Mouse (Mus musculus): ENCODE results near the gene Aars2. TPM values are rescaled to one million over a fixed set of nuclear protein-coding genes. Genes with fewer than 3 reads are reported as not detected.
A peak's percentile ranks its signal among the peaks of the same experiment; 100 is the strongest.

Gene Aars2
- polyA plus RNA-seq, 1 experiment from 2014 or later, result 14.8 TPM

- H3K27me3 ChIP-seq (ENCODE audit: control insufficient read depth, insufficient read depth, low read length), result no peaks in the 10 kb centered on the region
- ATAC-seq (ENCODE audit: insufficient number of reproducible peaks, insufficient read depth, low FRiP score, low read depth), result no peak
- H3K9me3 ChIP-seq (ENCODE audit: control insufficient read depth, low read depth, low read length), result no peaks in the 10 kb centered on the region
- H3K4me1 ChIP-seq (ENCODE audit: control insufficient read depth, insufficient read depth, low read length), result peaks cover 8% of the 10 kb centered on the region; the same call in 1 of the 2 replicates
- no peak overlapping the region for H3K4me3 ChIP-seq (ENCODE audit: low read depth, low read length)
- no peaks in the 10 kb centered on the region for H3K36me3 ChIP-seq (ENCODE audit: control insufficient read depth, insufficient read depth, low read length)
- H3K4me2 ChIP-seq (replicated peaks; ENCODE audit: low read depth, low read length), result no peak overlapping the region
- no peak overlapping the region for H3K9ac ChIP-seq (replicated peaks; ENCODE audit: low read depth, low read length)
- H3K27ac ChIP-seq (ENCODE audit: low read length), result no peak overlapping the region
- 70% methylated on average over 3 of the region's 3 CpGs for WGBS
Observed at GRCm38 (mm10) chr17:45553065-45553464, 46.4 kb downstream of the Aars2 start.

DNA sequence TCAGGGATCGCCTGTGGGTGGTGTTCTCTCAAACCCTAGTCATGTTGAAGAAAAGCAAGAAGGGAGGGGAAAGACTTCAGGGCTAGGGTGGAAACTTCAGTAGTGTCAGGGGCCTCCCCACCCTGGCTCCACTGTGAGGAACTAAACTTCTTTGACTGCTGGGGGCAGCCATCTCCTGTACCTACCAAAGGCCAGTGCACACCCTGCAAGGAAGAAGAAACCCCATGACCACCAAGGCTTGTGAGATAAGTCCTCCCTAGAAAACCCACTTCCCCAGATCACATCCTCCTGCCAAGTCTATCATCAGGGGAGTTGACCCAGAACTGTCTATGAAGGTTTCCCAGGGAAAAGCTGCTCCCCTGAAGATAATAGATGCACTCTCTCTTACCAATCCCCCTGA is 47.8 kb downstream of the Aars2 start:
- no peak for ATAC-seq (ENCODE audit: insufficient number of reproducible peaks, insufficient read depth, low FRiP score, low read depth)
- H3K27ac ChIP-seq (ENCODE audit: low read length), result no peak overlapping the region
- H3K27me3 ChIP-seq (ENCODE audit: control insufficient read depth, insufficient read depth, low read length), result no peaks in the 10 kb centered on the region
- H3K9me3 ChIP-seq (ENCODE audit: control insufficient read depth, low read depth, low read length), result no peaks in the 10 kb centered on the region
- no peak overlapping the region for H3K4me2 ChIP-seq (replicated peaks; ENCODE audit: low read depth, low read length)
- H3K4me1 ChIP-seq (ENCODE audit: control insufficient read depth, insufficient read depth, low read length), result peaks cover 8% of the 10 kb centered on the region; the same call in 1 of the 2 replicates
- 32% methylated on average over 1 of the region's 1 CpGs for WGBS
- no peak overlapping the region for H3K9ac ChIP-seq (replicated peaks; ENCODE audit: low read depth, low read length)
- H3K4me3 ChIP-seq (ENCODE audit: low read depth, low read length), result no peak overlapping the region
- H3K36me3 ChIP-seq (ENCODE audit: control insufficient read depth, insufficient read depth, low read length), result no peaks in the 10 kb centered on the region

- under 1% methylated on average over 45 of the region's 45 CpGs for WGBS
- peak within 1 kb of the TSS; percentile 97 for H3K4me2 ChIP-seq (replicated peaks; ENCODE audit: low read depth, low read length)
Observed at GRCm38 (mm10) chr17:45555452-45556106, 48.9 kb downstream of the Aars2 start, which contains the start of gene Nfkbie. Nfkbie (plus strand) TSS chr17:45555703.

GRCm38 (mm10) chr17:45556107-45556489 is 49.5 kb downstream of the Aars2 start:
- Histone ChIP-seq H3K4me2 (replicated peaks; ENCODE audit: low read depth, low read length) (peak overlapping the region; percentile 97), H3K9ac (replicated peaks; ENCODE audit: low read depth, low read length) (peak overlapping the region; percentile 39), H3K36me3 (ENCODE audit: control insufficient read depth, insufficient read depth, low read length) (no peaks in the 10 kb centered on the region), H3K4me1 (ENCODE audit: control insufficient read depth, insufficient read depth, low read length) (peaks cover 4% of the 10 kb centered on the region; the same call in 1 of the 2 replicates), H3K27ac (ENCODE audit: low read length) (no peak overlapping the region), H3K9me3 (ENCODE audit: control insufficient read depth, low read depth, low read length) (no peaks in the 10 kb centered on the region), H3K27me3 (ENCODE audit: control insufficient read depth, insufficient read depth, low read length) (no peaks in the 10 kb centered on the region), H3K4me3 (ENCODE audit: low read depth, low read length) (peak overlapping the region; percentile 57)
- ATAC-seq (ENCODE audit: insufficient number of reproducible peaks, insufficient read depth, low FRiP score, low read depth), result no peak
- WGBS, result 2% methylated on average over 14 of the region's 14 CpGs

More at GRCm38 (mm10) chr17:45555452-45556106, 48.9 kb downstream of the Aars2 start, which contains the start of gene Nfkbie:
- peak; percentile 82 for ATAC-seq (ENCODE audit: insufficient number of reproducible peaks, insufficient read depth, low FRiP score, low read depth)
- H3K4me1 ChIP-seq (ENCODE audit: control insufficient read depth, insufficient read depth, low read length), result peaks cover 4% of the 10 kb centered on the region; the same call in 1 of the 2 replicates
- H3K4me3 ChIP-seq (ENCODE audit: low read depth, low read length), result peak within 1 kb of the TSS; percentile 57
- H3K27ac ChIP-seq (ENCODE audit: low read length), result no peak within 1 kb of the TSS
- H3K27me3 ChIP-seq (ENCODE audit: control insufficient read depth, insufficient read depth, low read length), result no peaks in the 10 kb centered on the region
- H3K9ac ChIP-seq (replicated peaks; ENCODE audit: low read depth, low read length), result peak within 1 kb of the TSS; percentile 39
- H3K9me3 ChIP-seq (ENCODE audit: control insufficient read depth, low read depth, low read length), result no peaks in the 10 kb centered on the region
- no peaks in the 10 kb centered on the region for H3K36me3 ChIP-seq (ENCODE audit: control insufficient read depth, insufficient read depth, low read length)

GRCm38 (mm10) chr17:45556514-45557245 is 50.0 kb downstream of the Aars2 start:
- H3K27me3 ChIP-seq (ENCODE audit: control insufficient read depth, insufficient read depth, low read length), result no peaks in the 10 kb centered on the region
- H3K4me3 ChIP-seq (ENCODE audit: low read depth, low read length), result peak overlapping the region; percentile 57; the same call in 1 of the 2 replicates
- no peak for ATAC-seq (ENCODE audit: insufficient number of reproducible peaks, insufficient read depth, low FRiP score, low read depth)
- peak overlapping the region; percentile 97 for H3K4me2 ChIP-seq (replicated peaks; ENCODE audit: low read depth, low read length)
- H3K27ac ChIP-seq (ENCODE audit: low read length), result no peak overlapping the region
- peaks cover 4% of the 10 kb centered on the region; the same call in 1 of the 2 replicates for H3K4me1 ChIP-seq (ENCODE audit: control insufficient read depth, insufficient read depth, low read length)
- WGBS, result 63% methylated on average over 3 of the region's 3 CpGs
- no peaks in the 10 kb centered on the region for H3K9me3 ChIP-seq (ENCODE audit: control insufficient read depth, low read depth, low read length)
- H3K9ac ChIP-seq (replicated peaks; ENCODE audit: low read depth, low read length), result no peak overlapping the region; the same call in 1 of the 2 replicates
- H3K36me3 ChIP-seq (ENCODE audit: control insufficient read depth, insufficient read depth, low read length), result no peaks in the 10 kb centered on the region

DNA sequence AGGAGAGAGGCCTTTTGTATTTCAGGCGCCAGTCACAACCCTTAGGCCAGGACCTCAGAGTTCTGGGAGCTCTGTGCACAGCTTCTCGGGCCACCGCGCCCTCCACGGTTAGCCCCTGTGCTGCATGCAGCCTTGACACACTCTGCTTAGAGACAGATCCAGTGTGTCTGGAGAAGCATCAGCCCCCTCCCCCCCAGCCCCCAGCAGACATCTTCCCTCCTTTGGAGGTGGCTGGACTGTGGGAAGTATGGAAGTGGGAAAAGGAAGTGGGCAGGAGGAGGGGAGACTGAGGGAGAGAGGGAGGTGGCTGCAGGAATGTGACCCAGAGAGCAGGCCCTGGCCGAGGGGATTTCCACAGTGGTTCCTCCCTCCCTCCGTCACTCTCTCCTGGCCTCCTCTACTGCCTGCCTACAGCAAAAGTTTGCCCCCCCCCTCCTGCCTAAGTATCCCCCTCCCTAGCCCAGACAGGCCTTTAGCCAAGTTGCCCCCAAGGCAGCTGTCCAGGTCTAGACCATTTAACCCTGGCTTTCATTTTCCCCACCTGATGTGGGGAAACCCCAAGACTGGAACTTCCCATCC is 50.7 kb downstream of the Aars2 start:
- Histone ChIP-seq H3K36me3 (ENCODE audit: control insufficient read depth, insufficient read depth, low read length) (no peaks in the 10 kb centered on the region), H3K27me3 (ENCODE audit: control insufficient read depth, insufficient read depth, low read length) (no peaks in the 10 kb centered on the region), H3K4me1 (ENCODE audit: control insufficient read depth, insufficient read depth, low read length) (peaks cover 4% of the 10 kb centered on the region; the same call in 1 of the 2 replicates), H3K4me2 (replicated peaks; ENCODE audit: low read depth, low read length) (0 out of 2 replicates have a peak overlapping the region, but pooled peaks have one; percentile 7), H3K9me3 (ENCODE audit: control insufficient read depth, low read depth, low read length) (no peaks in the 10 kb centered on the region), H3K9ac (replicated peaks; ENCODE audit: low read depth, low read length) (no peak overlapping the region), H3K27ac (ENCODE audit: low read length) (no peak overlapping the region), H3K4me3 (ENCODE audit: low read depth, low read length) (no peak overlapping the region)
- WGBS, result 65% methylated on average over 7 of the region's 7 CpGs
- no peak for ATAC-seq (ENCODE audit: insufficient number of reproducible peaks, insufficient read depth, low FRiP score, low read depth)

DNA sequence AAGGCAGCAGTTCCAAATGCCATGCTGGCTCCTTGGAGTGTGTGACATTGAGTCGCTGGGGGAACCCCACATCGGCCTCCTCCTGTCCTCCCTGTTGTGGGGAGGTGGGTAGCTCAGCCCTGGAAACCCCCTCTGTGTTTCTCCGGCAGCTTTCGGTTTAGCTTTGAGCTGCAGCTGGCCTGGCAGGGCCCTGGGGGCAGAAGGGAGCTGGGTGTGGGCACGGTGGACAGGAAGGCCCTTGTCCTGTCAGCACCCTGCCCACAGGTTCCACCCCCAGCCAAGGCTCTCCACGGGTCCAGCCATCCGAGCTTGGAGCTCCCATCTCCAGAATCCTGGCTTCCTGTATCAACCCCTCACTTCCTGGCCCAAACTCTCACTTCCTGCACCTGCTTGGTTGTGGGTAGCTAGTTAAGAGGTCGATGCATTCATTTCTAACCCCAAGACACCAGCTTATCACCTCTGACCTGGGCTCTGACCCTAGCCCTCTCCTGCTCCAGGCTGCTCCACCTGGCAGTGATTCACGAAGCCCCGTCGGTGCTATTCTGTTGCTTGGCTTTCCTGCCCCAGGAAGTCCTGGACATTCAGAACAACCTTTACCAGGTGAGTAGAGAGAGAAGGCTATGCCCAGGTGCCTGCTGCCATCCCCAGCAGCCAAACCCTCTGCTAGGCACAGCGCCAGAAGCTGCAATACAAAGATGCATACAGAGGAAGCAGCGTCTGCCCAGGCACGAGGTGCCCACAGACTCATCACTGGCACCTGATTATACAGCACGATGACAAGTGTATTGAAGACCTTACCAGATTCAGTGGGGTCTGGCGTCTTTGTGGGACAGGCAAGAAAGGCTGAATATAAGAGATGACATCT is 51.6 kb downstream of the Aars2 start:
- no peak overlapping the region for H3K4me3 ChIP-seq (ENCODE audit: low read depth, low read length)
- ATAC-seq (ENCODE audit: insufficient number of reproducible peaks, insufficient read depth, low FRiP score, low read depth), result no peak
- no peak overlapping the region for H3K27ac ChIP-seq (ENCODE audit: low read length)
- no peaks in the 10 kb centered on the region for H3K36me3 ChIP-seq (ENCODE audit: control insufficient read depth, insufficient read depth, low read length)
- peaks cover 4% of the 10 kb centered on the region; the same call in 1 of the 2 replicates for H3K4me1 ChIP-seq (ENCODE audit: control insufficient read depth, insufficient read depth, low read length)
- no peaks in the 10 kb centered on the region for H3K27me3 ChIP-seq (ENCODE audit: control insufficient read depth, insufficient read depth, low read length)
- H3K9ac ChIP-seq (replicated peaks; ENCODE audit: low read depth, low read length), result no peak overlapping the region
- H3K4me2 ChIP-seq (replicated peaks; ENCODE audit: low read depth, low read length), result no peak overlapping the region
- WGBS, result 71% methylated on average over 16 of the region's 16 CpGs
- H3K9me3 ChIP-seq (ENCODE audit: control insufficient read depth, low read depth, low read length), result no peaks in the 10 kb centered on the region

Data from stomach, embryonic 14.5 days (tissue).